Comparison of ENCODE assay signal across 22 mouse cellular contexts in genomic region chr9:37670261-37670660, GRCm38 (mm10). TPM values are rescaled to one million over a fixed set of nuclear protein-coding genes. Genes with fewer than 3 reads are reported as not detected.
"Had no signal": no experiment of that assay in that cellular context is flagged by ENCODE, and none has a peak within 500 bp of the region (broad histone marks: within the 10 kb centered on the region; RNA-seq: fewer than 3 reads in every experiment).

No protein-coding gene starts in this region.

- H3K4me1 ChIP-seq: midbrain, embryonic 10.5 days; midbrain, embryonic 12.5 days; neural tube, embryonic 13.5 days; neural tube, embryonic 15.5 days; stomach, embryonic 15.5 days had no signal

- H3K27ac ChIP-seq: midbrain, embryonic 10.5 days; midbrain, embryonic 12.5 days; neural tube, embryonic 13.5 days; neural tube, embryonic 15.5 days; stomach, embryonic 15.5 days; stomach, postnatal 0 days had no signal

- H3K4me3 ChIP-seq: midbrain, embryonic 10.5 days; midbrain, embryonic 12.5 days; myocyte; neural tube, embryonic 13.5 days; neural tube, embryonic 15.5 days; stomach, embryonic 15.5 days had no signal

- ATAC-seq: midbrain, embryonic 16.5 days had no signal

- H3K27me3 ChIP-seq: midbrain, embryonic 12.5 days; neural tube, embryonic 13.5 days; neural tube, embryonic 15.5 days; stomach, embryonic 15.5 days had no signal

- DNase-seq: lung, adult 18-20 months; lung, embryonic 14.5 days; lung, postnatal 10 days; lung, postnatal 4 days; midbrain, embryonic 14.5 days; right cerebral cortex, postnatal 14 days; thymus, adult 2 months; thymus, postnatal 25 days; thymus, postnatal 4 days had no signal

- H3K9ac ChIP-seq: lung, embryonic 14.5 days; midbrain, embryonic 12.5 days; neural tube, embryonic 13.5 days; neural tube, embryonic 15.5 days; stomach, embryonic 15.5 days had no signal

- H3K4me2 ChIP-seq: lung, embryonic 14.5 days; midbrain, embryonic 12.5 days; neural tube, embryonic 13.5 days; neural tube, embryonic 15.5 days; stomach, embryonic 15.5 days had no signal

- H3K9me3 ChIP-seq: midbrain, embryonic 10.5 days; midbrain, embryonic 12.5 days; neural tube, embryonic 13.5 days; neural tube, embryonic 15.5 days; stomach, embryonic 15.5 days had no signal

- H3K36me3 ChIP-seq: midbrain, embryonic 10.5 days; midbrain, embryonic 12.5 days; neural tube, embryonic 13.5 days; neural tube, embryonic 15.5 days; stomach, embryonic 15.5 days had no signal

RNA-seq across cellular contexts. Expression of gene Panx3, which starts 1.2 kb away (rescaled TPM):
- polyA plus RNA-seq: lung, embryonic 14.5 days; midbrain, embryonic 14.5 days; neural tube, embryonic 11.5 days; neural tube, embryonic 13.5 days; spleen, adult 2 months; stomach, embryonic 15.5 days; stomach, postnatal 0 days; thymus, adult 2 months; urinary bladder, adult 2 months had no signal

RNA-seq across cellular contexts. Expression of gene Olfr160, which starts 45.8 kb away (rescaled TPM):
- polyA plus RNA-seq: lung, embryonic 14.5 days; lung, embryonic 16.5 days; midbrain, embryonic 10.5 days; midbrain, embryonic 12.5 days; midbrain, embryonic 14.5 days; midbrain, embryonic 16.5 days; myocyte; neural tube, embryonic 11.5 days; neural tube, embryonic 13.5 days; neural tube, embryonic 15.5 days; spleen, adult 2 months; stomach, embryonic 15.5 days; stomach, postnatal 0 days; testis, adult 2 months; thymus, adult 2 months; urinary bladder, adult 2 months had no signal
